Mouse (Mus musculus): ENCODE results near the gene Smco2.

DNA sequence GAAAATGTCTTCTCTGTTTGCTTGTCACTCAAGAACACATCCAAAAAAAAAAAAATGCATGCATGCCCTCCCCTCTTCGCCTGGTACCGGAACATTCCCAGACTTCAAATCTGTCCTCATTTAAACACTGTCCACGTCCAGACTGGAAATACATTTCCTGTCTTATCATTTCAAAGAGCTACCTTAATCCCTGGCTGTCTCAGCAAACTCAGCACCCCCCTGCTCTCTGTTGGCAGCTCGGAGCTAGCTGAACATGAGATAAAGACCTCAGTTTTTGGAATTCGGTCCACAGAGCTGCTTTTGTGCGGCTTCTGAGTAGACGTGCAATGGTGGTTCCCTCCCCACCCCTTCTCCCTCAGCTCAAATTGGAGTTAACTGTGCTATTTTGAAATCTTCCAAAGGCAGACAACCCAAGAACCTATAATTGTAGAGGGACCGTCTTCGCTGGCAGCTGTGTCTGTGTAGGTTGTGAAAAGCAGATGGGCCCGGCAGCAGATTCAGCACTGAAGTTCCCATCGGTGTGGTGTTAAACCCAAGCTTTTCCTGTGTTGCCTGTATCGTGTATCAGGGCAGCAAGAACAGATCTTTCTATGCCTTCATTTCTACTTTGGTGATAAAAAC lies 27.6 kb downstream of the Smco2 start:
- TF ChIP-seq POLR2A (IDR thresholded peaks at IDR 0.05; ENCODE audit: control insufficient read depth, extremely low read depth, insufficient read depth, low read length, poor library complexity) (no peak), CTCF (IDR thresholded peaks at IDR 0.05; ENCODE audit: borderline replicate concordance, control insufficient read depth, extremely low read depth, insufficient read depth, low read length, poor library complexity) (no peak)

Data from thymus, adult 2 months (tissue).